Mouse (Mus musculus): ENCODE measurements around the gene Gm20425. TPM values are rescaled to one million over a fixed set of nuclear protein-coding genes. Genes with fewer than 3 reads are reported as not detected.
"Not testable (repeated sequence)": the region's sequence is repeated elsewhere in the genome, so short reads cannot be mapped to it uniquely, and the experiment has no call there.

Gene Gm20425
- total RNA-seq, 2 experiments from 2014 or later, result 2.6 to 3.0 TPM

GRCm38 (mm10) chr9:103168046-103168445, 62.1 kb downstream of the Gm20425 start:
- intact Hi-C loops (cut with DNase I), result no loop called here
- peak; percentile 89 for DNase-seq

DNA sequence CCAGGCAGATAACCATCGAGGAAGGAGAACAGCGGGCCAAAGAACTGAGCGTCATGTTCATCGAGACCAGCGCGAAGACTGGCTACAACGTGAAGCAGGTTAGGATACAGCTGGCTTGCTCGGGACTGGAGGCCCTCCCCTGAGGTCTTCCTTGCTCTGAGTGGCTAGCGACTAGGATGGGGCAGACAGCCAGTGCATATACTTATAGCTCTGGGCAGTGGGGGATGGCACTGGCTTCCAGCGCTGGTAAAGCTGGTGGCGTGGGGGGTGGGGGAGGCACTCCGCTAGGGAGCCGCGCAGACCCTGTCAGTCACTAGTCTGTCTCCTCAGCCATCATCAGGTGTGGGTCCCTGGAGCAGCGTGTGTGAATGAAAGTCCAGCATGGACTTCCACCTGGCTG, 66.3 kb downstream of the Gm20425 start:
- intact Hi-C loops (cut with DNase I), result no loop called here
- DNase-seq, result peak; percentile 59

DNA sequence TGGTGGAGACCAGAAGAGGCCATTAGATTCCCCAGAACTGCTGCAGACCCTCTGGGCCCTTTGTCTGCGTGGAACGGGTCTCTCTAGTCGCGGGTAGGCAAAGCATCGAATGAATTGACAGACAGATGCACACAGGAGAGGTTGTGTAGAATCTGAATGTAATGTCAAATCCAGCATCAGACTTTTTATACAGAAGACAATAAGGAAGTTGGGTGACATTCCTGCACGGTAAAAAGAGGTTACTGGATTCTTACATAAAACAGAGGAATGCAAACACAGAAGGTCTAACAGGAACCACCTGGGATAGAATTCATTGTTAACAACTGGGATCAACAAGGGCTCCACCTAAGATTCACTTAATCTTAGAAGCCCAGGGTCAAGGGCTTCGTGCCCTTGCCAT, 74.9 kb downstream of the Gm20425 start:
- DNase-seq; intact Hi-C loops (cut with DNase I): not testable (repeated sequence)

GRCm38 (mm10) chr9:103154568-103154967, 75.5 kb downstream of the Gm20425 start:
- intact Hi-C loops (cut with DNase I), result no loop called here
- DNase-seq, result no peak

DNA sequence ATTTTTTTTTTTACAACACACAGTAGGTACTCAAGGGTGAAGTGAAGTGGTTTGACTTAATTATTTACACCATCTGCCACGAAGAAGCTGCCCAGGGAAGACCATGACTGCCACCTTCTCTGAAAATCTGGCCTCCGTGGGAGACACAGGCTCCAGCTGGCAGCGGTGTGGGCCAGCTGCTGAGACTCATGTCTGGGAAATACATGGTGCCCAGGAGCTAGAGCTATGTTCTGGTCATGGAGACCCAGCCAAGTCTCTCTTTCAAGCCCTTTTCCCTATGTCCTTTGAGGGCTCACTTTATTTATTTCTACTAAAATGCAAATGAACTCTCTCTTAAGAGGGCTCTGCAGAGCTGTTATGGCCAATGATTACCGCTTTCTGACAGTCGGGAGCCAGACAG, 76.8 kb downstream of the Gm20425 start:
- DNase-seq, result peak; percentile 80
- intact Hi-C loops (cut with DNase I), result no loop called here

DNA sequence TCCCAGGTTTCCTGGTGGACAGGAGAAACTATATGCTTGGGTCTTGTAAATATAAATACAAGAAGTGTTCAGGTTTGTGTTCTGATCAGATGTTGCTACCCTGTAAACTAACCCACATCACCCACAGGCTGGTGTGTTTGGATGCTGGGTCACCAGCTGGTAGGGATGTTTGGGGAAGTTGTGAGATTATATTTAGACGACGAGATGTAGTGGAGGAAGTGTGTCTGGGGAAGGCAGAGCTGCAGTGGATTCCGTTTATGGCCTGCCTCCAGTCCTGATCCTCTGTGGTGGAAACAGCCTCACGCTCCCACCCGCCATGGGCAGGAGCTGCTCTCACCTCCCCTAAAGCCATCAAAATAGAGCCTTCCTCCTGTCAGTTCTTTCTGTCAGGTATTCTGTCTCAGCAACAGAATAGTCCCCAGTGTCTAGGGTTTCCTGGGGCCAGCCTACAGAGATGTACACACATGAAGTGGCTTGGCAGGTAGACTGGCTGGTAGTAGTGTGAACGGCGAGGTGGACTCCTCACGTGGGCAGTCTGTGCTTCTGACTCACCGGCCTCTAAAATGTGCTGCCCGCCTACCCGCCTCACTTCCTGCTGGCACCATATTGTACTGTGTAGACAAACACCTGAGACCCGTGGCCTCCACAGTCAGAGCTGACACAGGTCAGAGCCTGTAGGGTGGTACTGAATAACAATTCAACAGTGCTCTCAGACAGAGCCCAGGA, 80.9 kb downstream of the Gm20425 start:
- intact Hi-C loops (cut with DNase I), result no loop called here
- DNase-seq, result no peak

GRCm38 (mm10) chr9:103147103-103147502, 83.0 kb downstream of the Gm20425 start:
- intact Hi-C loops (cut with DNase I), result no loop called here
- DNase-seq, result no peak

DNA sequence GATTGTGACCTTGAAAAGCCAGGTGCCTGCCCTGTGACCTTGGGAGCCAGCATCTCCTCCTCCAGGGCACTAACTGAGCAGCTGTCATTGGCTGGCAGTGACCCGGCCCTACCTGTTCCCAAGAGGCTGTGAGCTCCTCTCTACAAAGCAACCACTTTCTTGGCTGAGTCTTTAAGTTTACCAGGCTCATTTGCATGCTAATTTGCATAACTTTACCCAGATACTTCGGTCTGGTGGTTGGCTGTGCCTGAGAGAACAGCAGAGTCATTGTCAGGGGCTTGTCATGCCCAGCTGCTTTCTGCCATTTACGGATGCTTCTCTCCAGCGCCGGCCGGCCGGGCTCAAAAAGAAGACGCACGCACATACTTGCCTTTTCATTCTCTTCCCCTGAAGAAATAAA, 83.4 kb downstream of the Gm20425 start:
- intact Hi-C loops (cut with DNase I), result no loop called here
- DNase-seq, result peak; percentile 43

DNA sequence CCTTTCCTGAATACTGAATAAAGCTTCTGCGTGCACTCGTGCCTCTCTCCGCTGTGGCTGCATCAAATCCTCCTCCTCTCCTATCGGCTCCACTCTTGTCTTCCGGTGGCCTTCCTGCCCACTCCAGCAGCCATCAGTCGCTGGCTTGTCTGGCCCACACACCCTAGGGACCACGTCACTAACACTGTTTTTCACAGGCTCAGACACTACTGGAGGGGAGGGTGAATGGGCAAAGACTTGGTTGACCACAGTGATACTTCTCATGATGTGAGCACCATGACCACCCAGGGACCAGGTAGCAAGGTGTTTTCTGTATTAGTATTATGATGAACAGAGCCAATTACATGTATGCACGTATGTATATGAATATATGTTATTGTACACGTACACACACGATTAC, 83.8 kb downstream of the Gm20425 start:
- intact Hi-C loops (cut with DNase I), result no loop called here
- no peak for DNase-seq

DNA sequence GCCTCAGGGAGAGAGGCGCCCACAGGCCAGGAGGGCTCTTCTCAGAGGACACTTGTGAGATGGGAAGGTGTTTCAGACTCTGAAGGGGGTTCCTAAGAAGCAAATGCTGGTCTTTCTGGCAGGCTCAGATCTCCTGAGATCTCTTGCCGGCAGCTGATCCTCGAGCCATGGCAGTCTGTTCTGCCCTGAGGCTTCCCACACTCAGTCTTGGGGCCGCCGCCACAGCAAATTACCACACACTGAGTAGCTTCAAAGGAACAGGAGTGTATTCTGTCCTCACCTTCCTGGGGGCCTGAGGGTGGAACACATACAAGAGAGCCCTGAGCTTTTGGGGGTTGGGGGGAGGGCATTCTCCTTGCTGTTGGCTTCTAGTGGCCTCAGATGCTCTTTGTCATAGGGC, 84.8 kb downstream of the Gm20425 start:
- no peak for DNase-seq
- intact Hi-C loops (cut with DNase I), result no loop called here

- no peak for DNase-seq
- intact Hi-C loops (cut with DNase I), result no loop called here
Measured at GRCm38 (mm10) chr9:103143881-103144280, 86.2 kb downstream of the Gm20425 start.

- no peak for DNase-seq
- intact Hi-C loops (cut with DNase I), result no loop called here
Measured at GRCm38 (mm10) chr9:103141266-103141665, 88.8 kb downstream of the Gm20425 start.

GRCm38 (mm10) chr9:103140384-103140783, 89.7 kb downstream of the Gm20425 start:
- intact Hi-C loops (cut with DNase I), result no loop called here
- no peak for DNase-seq

Other genes with a start within 250 kb of the Gm20425 start
- 1 to 10 TPM; 3.9 to 4.7 TPM for gene Slco2a1, start 241.6 kb downstream of the Gm20425 start, total RNA-seq (2021)
- gene Rab6b, start 118.5 kb downstream of the Gm20425 start, total RNA-seq (2021), result 100 to 1,000 TPM; 331 to 380 TPM
- 10 to 100 TPM; 21.8 to 24.4 TPM for gene Srprb, start 28.2 kb downstream of the Gm20425 start, total RNA-seq (2021)
- 10 to 100 TPM in 1 of 2 experiments, 1 to 10 TPM in 1; 6.1 to 11.1 TPM for gene Trf, start 137 bp upstream of the Gm20425 start, total RNA-seq (2021)
- under 1 TPM in 1 of 2 experiments, not detected in 1; 0.56 TPM for gene 1300017J02Rik, start 74.8 kb upstream of the Gm20425 start, total RNA-seq (2021)
- gene Topbp1, start 74.9 kb upstream of the Gm20425 start, total RNA-seq (2021), result 10 to 100 TPM; 33.6 to 35.1 TPM
- 100 to 1,000 TPM; 128 to 131 TPM for gene Cdv3, start 135.5 kb upstream of the Gm20425 start, total RNA-seq (2021)

Data from left cerebral cortex, postnatal 4 days (tissue).